Mouse (Mus musculus): ENCODE data around the gene Mpp6.

DNA sequence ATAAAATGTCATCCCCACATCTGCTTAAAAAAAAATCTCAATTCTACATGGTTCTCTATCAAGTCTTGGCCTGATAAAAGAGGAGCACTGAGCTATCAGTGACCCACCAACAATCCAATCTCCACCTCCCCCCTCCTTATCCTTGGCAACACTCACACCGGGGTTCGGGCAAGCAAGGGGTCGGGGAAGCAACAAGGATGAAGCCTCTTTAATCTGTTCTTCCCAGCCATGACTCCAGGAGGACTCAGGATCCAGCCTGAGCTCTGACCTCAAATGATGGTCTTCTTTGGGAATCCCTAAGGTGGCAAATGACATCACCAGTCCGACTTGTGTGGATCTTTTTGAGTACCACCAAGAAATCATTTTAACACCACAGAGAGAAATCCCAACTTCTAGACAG lies 137.8 kb downstream of the Mpp6 start:
- no peak for TF ChIP-seq CTCF (IDR thresholded peaks at IDR 0.05; ENCODE audit: control insufficient read depth, insufficient read depth, low read length)
- no peak for TF ChIP-seq POLR2A (IDR thresholded peaks at IDR 0.05; ENCODE audit: borderline replicate concordance, control insufficient read depth, low read depth, low read length)

All from bone marrow, adult 2 months (tissue).